Mouse (Mus musculus) Patski (cell line): ENCODE data around the gene Amotl1. TPM values are rescaled to one million over a fixed set of nuclear protein-coding genes. Genes with fewer than 3 reads are reported as not detected.
A peak's percentile ranks its signal among the peaks of the same experiment; 100 is the strongest.

ENCODE experiments used
- ATAC-seq: fragments of 100-300 bp; one replicate; pipeline ENCODE4 v1.8.0; 2021
- CTCF ChIA-PET: fragments of 350-600 bp; sonication (Branson Sonifier 250); formaldehyde crosslinking; loops from one replicate; lab custom pipeline; 2022; ENCODE audit warnings: inconsistent platforms; lab: Charles Lee
- POLR2A ChIA-PET: fragments of 350-600 bp; sonication (Branson Sonifier 250); formaldehyde crosslinking; loops from one replicate; lab custom pipeline; 2022; ENCODE audit warnings: antibody characterized with exemption, inconsistent platforms; lab: Charles Lee
- DNase-seq: peaks from one replicate; pipeline ENCODE4 v3.0.0-alpha.2; 2011; ENCODE audit warnings: low read depth, low spot score
- H3K27me3 ChIP-seq: fragments of 371-371 bp; one replicate; pipeline ENCODE4 v1.5.1; 2021
- CTCF ChIP-seq: fragments of 100-300 bp; IDR thresholded peaks from one replicate; pipeline ENCODE4 v1.5.1; 2021
- in situ Hi-C: fragments of 300-500 bp; cut with MboI; formaldehyde crosslinking; loops from 3 replicates; pipeline ENCODE4 v1.11.1; 2018; ENCODE audit warnings: low pct_unique_long_range_greater_than_20kb, mixed read lengths
- polyA plus RNA-seq: library from polyadenylated mRNA; unstranded; gene quantifications from one replicate; pipeline ENCODE4 v1.2.3, GENCODE M21; 2021

The Amotl1 gene
- polyA plus RNA-seq, 1 experiment from 2014 or later, result 44.1 TPM

DNA sequence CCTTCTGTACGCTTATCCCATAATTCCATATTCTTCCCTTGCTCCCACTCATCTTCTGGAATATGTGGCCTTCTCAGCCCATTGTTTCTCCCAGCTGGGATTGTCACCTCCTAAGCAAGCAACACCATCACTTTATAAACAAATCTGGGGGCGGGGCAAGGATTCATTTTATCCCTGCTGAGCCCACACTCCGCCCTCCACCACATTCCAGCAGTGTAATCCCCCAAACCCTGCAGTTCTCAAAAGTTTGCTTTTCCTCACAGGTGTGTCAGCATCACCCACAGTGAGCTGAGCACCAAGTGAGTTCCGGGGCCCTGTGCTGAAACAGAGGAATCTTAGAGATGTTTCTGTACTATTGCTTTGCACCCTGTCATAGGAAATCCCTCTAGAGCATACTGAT lies 20.9 kb downstream of the Amotl1 start:
- ATAC-seq (no peak), DNase-seq (no peak)
- POLR2A ChIA-PET, result no interaction called here
- CTCF ChIA-PET, result no interaction called here
- TF ChIP-seq CTCF, result no peak
- no peaks in the 10 kb centered on the region for H3K27me3 ChIP-seq
- in situ Hi-C loops, result no loop called here

DNA sequence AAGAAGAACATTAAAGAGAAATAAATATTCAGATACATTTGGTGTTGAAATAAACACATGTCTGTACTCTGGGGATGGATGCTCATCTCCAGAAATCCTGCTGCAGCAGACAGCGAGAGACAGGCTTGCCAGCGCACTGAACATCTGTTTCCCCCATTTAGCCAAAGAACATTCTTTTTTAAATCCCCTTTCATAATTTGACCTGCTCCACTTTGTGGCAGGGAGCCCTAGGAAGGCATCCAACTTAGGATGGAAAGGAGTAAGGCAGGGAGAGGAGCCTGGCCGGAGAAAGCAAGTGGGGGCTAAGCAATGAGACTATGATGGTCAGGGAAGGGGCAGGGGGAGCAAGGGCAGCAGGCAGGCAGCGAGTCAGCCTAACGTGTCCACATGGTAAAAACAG lies 21.6 kb downstream of the Amotl1 start:
- ChIA-PET CTCF (no interaction called here), POLR2A (no interaction called here)
- H3K27me3 ChIP-seq, result no peaks in the 10 kb centered on the region
- in situ Hi-C loops, result no loop called here
- ATAC-seq (no peak), DNase-seq (no peak)
- no peak for TF ChIP-seq CTCF

DNA sequence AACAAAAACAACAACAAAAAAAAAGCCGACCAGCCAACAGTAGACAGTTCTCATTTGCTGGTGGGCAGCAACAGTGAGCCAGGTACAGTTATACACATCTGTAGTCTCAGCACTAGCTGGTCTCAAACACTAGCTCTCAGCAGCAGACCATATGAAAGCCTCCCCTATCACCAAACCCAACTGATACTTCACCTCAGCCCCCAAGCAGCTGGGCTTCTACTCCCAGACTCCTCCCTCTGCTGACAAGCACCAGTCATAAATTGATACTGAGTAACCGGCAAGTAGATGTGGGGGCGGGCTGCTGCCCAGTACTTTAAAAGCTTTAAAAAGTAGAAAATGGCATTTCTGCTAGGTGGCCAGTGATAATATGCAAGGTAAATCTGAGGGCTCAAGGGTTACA lies 22.0 kb downstream of the Amotl1 start:
- no peak for TF ChIP-seq CTCF
- DNase-seq (no peak), ATAC-seq (no peak)
- no peaks in the 10 kb centered on the region for H3K27me3 ChIP-seq
- CTCF ChIA-PET, result no interaction called here
- POLR2A ChIA-PET, result no interaction called here
- in situ Hi-C loops, result no loop called here

DNA sequence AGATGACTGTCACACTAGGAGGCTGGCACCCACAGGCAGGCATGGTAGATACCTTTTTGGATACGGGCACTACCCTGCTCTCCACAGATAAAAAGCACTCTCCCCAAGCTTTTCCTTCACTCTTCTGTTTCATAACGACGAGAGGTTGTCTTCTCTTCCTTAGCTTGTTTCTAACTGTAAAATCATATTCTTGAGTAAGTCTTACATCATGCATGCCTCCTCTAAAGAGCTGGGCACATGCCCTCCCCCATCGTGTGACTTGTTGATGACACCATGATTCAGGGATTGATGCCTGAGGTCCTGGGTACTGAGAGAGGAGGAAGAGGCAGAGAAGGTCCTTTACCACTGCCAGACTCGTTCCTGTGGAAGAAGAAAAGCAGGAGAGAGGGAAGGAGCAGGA lies 24.7 kb downstream of the Amotl1 start:
- POLR2A ChIA-PET, result interaction anchor here (1.1 kb wide), 1 partner anchor 18 kb away, joined by 3 read pairs; no protein-coding TSS in a partner anchor
- DNase-seq, result no peak
- in situ Hi-C loops, result no loop called here
- ATAC-seq, result no peak
- no peak for TF ChIP-seq CTCF
- CTCF ChIA-PET, result interaction anchor here (1.0 to 1.5 kb wide), 2 partner anchors 11 to 24 kb away, joined by 3 read pairs; no protein-coding TSS in a partner anchor
- H3K27me3 ChIP-seq, result no peaks in the 10 kb centered on the region

DNA sequence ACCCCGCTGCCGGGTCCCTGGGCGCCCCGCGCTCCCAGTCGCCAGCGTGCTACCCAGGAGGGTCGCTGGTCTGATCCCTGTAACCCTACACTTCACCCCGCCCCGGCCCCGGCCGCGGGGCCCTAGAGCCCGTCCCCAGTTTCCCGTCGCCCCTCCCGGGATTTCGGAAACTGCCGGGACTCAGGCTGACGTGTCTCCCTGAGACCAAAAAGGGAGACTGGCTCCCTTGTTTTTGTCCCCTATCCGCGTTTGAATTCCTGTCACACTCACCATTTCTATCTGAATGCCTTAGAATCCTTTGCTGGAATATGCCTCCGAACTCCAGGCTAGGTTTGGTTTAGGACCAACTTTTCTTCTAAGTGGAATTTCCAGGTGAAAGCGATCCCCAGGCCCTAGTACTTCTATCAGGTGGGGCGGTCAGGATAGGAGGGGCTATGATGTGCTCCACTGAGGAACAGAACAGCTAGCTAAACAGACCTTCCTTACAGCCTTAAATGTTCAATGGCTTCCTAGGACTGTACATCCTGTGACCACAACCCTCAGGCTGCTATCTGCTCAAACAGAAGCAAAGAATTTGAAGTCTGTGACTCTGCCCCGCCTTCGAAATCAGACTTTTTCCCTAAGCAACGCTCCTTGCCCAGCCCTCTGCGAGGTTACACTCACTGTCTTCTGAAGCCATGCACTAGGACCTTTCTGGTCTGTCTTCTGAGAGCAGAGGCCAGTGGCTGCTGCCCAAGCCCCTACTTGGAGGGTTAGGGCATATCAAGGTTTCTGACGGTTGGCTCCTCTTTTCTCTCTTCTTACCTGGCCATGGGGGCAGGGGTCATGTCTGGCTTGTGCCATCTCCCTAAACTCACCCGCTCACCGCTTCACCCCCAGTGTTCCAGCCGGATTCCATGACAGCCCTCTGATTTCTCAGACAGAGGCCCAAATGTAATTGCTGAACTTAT lies 29.6 kb downstream of the Amotl1 start:
- CTCF ChIA-PET, result no interaction called here
- in situ Hi-C loops, result loop anchor here (5.0 kb wide), 1 partner anchor 93 kb away; no protein-coding TSS in a partner anchor
- H3K27me3 ChIP-seq, result no peaks in the 10 kb centered on the region
- DNase-seq (no peak), ATAC-seq (peak; percentile 80)
- no peak for TF ChIP-seq CTCF
- POLR2A ChIA-PET, result interaction anchor here (1.2 kb wide), 1 partner anchor 12 kb away, joined by 3 read pairs; no protein-coding TSS in a partner anchor

DNA sequence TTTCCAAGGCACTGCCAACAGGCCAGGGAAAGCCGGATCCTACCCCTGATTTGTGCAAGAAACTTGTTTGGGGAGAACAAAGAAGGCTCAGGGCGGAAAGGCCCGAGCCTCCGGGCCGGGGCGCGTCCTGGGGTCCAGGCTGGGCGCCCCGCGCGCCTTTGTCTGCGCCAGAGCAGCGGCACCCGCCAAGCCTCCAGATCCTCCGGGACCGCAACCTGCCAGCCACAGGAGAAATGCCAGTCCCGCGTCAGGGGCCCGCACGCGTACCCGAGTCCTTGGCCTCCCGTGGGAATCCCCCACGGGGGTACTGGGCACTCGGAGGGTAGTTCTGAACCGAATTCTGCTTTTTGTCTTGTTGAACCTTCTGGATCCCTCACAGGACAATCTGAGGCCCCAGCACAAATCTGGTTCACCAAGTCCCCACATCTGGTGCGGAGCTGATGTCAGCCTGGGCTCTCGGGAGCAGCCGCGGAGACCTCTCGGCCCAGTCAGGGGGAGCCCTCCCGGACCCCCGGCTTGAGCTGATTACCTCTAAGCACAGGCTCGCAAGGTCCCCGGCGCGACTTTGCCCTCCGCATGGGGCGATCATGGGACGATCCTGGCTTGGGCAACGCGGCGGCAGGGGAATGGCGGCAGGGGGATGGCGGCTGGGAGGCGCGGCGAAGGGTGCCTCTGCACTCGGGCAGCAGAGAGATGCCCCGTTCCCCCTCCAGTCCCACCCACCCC lies 30.5 kb downstream of the Amotl1 start:
- in situ Hi-C loops, result loop anchor here (5.0 kb wide), 1 partner anchor 92 kb away; no protein-coding TSS in a partner anchor
- no peaks in the 10 kb centered on the region for H3K27me3 ChIP-seq
- no peak for DNase-seq
- peak; percentile 49 for ATAC-seq
- POLR2A ChIA-PET, result interaction anchor here (0.6 kb wide), 1 partner anchor 47 kb away, joined by 3 read pairs; no protein-coding TSS in a partner anchor
- CTCF ChIA-PET, result no interaction called here
- no peak for TF ChIP-seq CTCF

DNA sequence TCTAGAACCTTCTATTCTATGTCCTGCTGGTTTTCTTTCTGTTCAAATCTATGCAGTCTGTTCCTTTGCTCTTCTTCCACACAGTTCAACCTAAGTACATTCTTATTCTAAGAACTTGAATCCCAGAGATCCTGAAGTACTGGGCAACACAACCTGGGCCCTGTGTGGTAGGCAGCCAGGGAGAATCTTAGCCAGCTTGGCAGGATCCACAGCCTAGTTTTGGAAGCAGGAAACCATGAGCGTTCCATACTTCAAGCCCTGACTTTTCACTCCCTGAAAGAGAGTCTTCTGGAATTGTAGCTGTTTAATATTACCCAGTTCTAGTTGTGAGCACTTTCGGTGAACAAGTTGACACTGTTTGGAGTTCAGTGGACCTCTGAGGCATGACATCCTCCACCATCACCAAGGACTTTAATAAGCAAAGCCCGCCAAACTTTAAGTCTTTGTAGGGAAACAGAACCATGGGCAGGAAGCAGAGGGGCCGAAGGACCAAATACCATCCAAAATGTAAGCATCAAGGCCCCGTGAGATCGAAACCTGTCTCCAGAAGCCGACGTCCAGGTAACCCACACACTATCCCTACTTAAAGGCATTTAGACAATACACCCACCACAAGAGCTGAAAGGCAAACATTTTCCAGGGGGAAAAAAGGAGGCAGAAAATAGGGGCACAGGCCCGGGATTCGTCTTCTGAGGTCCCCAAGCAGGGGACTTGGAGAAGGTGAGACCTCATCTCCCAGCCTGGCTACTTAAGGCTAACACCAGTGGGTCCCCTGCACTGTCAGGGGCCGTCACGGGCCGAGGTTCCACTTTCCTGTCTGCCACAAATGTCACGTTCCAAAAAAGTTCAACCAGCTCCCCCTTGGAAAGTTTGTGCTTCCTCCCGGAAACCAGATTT lies 31.3 kb downstream of the Amotl1 start:
- in situ Hi-C loops, result loop anchor here (5.0 kb wide), 1 partner anchor 91 kb away; no protein-coding TSS in a partner anchor
- no peak for TF ChIP-seq CTCF
- ATAC-seq, result peak; percentile 5
- ChIA-PET CTCF (interaction anchor here (2.3 kb wide), 1 partner anchor 21 kb away, joined by 5 read pairs; no protein-coding TSS in a partner anchor), POLR2A (interaction anchor here (0.6 kb wide), 1 partner anchor 555 kb away, joined by 9 read pairs; no protein-coding TSS in a partner anchor)
- no peaks in the 10 kb centered on the region for H3K27me3 ChIP-seq
- no peak for DNase-seq

DNA sequence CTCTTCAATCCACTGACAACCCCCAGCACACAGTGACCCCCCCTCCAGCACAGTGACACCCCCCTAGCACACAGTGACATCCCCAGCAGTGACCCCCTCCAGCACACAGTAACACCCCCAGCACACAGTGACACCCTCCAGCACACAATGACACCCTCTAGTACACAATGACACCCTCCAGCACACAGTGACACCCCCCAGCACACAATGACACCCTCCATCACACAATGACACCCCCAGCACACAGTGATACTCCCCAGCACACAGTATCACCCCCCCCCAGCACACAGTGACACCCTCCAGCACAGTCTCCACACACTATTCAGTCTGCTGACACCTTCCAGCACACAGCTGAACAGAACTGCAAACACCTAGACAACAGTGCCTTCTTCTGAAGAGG lies 32.3 kb downstream of the Amotl1 start:
- H3K27me3 ChIP-seq, result no peaks in the 10 kb centered on the region
- DNase-seq (no peak), ATAC-seq (no peak)
- CTCF ChIA-PET, result interaction anchor here (1.1 to 2.3 kb wide), 2 partner anchors 20 to 86 kb away, joined by 4 to 5 read pairs; no protein-coding TSS in a partner anchor
- no peak for TF ChIP-seq CTCF
- POLR2A ChIA-PET, result no interaction called here
- in situ Hi-C loops, result loop anchor here (5.0 kb wide), 1 partner anchor 90 kb away; no protein-coding TSS in a partner anchor

DNA sequence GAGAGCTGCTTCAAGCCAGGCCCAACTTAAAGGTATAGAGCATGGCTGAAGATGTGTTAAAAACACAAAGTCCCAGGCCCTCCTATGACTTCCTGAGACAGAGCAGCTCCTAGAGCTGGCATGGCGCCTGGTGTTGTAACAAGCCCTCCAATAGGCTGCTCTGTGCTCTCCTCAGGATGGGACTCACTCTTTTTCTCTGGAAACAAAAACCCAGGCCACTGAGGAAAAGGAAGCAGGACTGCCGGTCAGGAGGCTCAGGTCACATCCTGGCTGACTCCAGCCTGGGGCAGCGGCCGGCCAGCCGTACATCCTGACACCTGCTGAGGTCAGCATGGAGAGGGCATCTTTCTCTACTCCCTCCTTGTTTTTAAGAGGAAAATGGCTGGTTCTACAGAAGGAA lies 36.3 kb downstream of the Amotl1 start:
- ChIA-PET CTCF (no interaction called here), POLR2A (no interaction called here)
- DNase-seq (no peak), ATAC-seq (no peak)
- in situ Hi-C loops, result no loop called here
- TF ChIP-seq CTCF, result no peak
- H3K27me3 ChIP-seq, result no peaks in the 10 kb centered on the region
